Mouse (Mus musculus) bone marrow macrophage, adult 2 months (primary cell): ENCODE measurements at regions not wholly inside any gene's neighbourhood (a gene's known extent, or its start where the extent isn't known, plus 50 kb on each side); places are given as distances from the start of the nearest gene placed in this dataset.

Source experiments
- H3K27ac ChIP-seq: 2 replicates; pipeline ENCODE4 v1.5.1; 2012; ENCODE audit warnings: low read depth, low read length; ENCODE audit not compliant: insufficient read depth
- H3K4me1 ChIP-seq: 2 replicates; pipeline ENCODE4 v1.6.1; 2012; ENCODE audit warnings: low read length; ENCODE audit not compliant: control insufficient read depth, insufficient read depth
- H3K4me3 ChIP-seq: 2 replicates; pipeline ENCODE4 v1.5.1; 2012; ENCODE audit warnings: mild to moderate bottlenecking, low read length, moderate library complexity; ENCODE audit not compliant: insufficient read depth
- CTCF ChIP-seq: IDR thresholded peaks from 2 replicates; pipeline ENCODE4 v1.5.1; 2012; ENCODE audit warnings: low read depth, mild to moderate bottlenecking, low read length, moderate library complexity
- POLR2A ChIP-seq: IDR thresholded peaks from 2 replicates; pipeline ENCODE4 v1.6.1; 2012; ENCODE audit warnings: mild to moderate bottlenecking, low read depth, low read length, borderline replicate concordance

DNA sequence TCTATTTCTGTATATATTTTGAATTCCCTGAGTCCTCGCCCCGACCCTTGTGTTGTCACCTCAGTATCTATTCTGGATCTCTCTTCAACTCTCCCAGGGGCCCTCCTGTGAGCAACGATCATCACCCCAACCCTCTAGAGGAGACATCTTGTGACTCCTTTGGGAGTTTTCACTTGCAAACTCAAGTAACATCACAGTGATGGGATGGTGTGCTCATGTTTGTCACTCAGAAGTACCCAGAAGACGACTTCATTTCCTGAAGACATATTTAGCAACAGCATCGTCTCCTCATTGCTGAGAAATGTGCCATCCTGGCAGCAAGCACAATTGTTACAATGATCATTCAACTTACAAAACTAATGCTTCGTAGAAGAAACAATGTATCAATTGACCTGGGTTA lies 57.9 kb upstream of the Mbip start:
- no peak for TF ChIP-seq POLR2A
- TF ChIP-seq CTCF, result no peak
- Histone ChIP-seq H3K27ac (no peak overlapping the region), H3K4me3 (no peak overlapping the region), H3K4me1 (no peaks in the 10 kb centered on the region)

DNA sequence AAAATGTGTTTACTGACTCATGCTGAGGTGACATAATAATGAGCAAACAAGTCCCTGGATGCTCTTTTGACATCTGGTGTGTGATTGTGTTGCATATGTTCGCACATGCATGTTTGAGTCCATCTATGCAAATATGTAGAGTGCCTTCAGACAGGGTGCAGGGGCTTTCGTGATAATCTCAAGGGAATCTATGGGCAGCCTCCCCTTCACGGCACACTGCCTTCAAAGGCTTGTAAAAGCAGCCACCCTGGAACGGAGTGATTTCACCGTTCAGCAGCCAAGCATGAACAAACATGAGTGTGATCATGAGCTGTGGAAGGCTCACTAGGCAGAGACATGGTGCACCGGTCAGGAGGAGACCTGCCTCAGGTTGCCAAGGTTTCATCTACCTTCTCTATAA lies 57.1 kb upstream of the Mbip start:
- Histone ChIP-seq H3K4me3 (no peak overlapping the region), H3K27ac (no peak overlapping the region), H3K4me1 (no peaks in the 10 kb centered on the region)
- TF ChIP-seq POLR2A (no peak), CTCF (no peak)

DNA sequence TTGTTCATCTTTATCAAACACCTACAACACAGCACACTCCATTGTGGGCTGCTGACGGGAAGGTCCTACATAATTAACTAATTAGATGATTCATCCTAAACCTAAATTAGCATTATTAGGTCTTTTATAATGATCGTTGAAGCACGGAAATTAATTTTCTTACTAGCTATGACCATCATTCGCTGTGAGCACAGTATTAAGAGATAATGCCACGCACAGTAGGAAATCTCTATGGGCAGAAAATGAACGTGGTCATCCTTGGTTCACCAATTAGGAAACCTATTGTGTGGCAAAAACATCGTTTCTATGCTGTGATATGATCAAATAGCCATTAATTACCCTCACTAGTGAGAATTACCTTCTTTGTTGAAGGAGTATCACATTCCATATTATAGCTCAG lies 56.4 kb upstream of the Mbip start:
- no peak for TF ChIP-seq POLR2A
- TF ChIP-seq CTCF, result no peak
- H3K4me1 ChIP-seq, result no peaks in the 10 kb centered on the region
- no peak overlapping the region for H3K27ac ChIP-seq
- H3K4me3 ChIP-seq, result no peak overlapping the region
